Mouse (Mus musculus) bone marrow, adult 2 months (tissue): ENCODE results near the gene Vmn1r196. TPM values are rescaled to one million over a fixed set of nuclear protein-coding genes. Genes with fewer than 3 reads are reported as not detected.

Experiments
- H3K27ac ChIP-seq: fragments of 200-500 bp; 2 replicates; pipeline ENCODE4 v1.5.1; 2012; ENCODE audit warnings: low read depth, mild to moderate bottlenecking, control low read depth, inconsistent platforms, low read length; ENCODE audit not compliant: control insufficient read depth, poor library complexity, insufficient read depth
- H3K4me1 ChIP-seq: fragments of 200-500 bp; 2 replicates; pipeline ENCODE4 v1.6.1; 2011; ENCODE audit warnings: low read length; ENCODE audit not compliant: control insufficient read depth, insufficient read depth
- H3K4me3 ChIP-seq: fragments of 200-500 bp; replicated peaks from 2 replicates; pipeline ENCODE3; 2011; ENCODE audit warnings: mild to moderate bottlenecking, low read depth, low read length, control low read depth; ENCODE audit not compliant: control insufficient read depth
- CTCF ChIP-seq: fragments of 200-500 bp; IDR thresholded peaks from 2 replicates; pipeline ENCODE4 v1.5.1; 2011; ENCODE audit warnings: low read length, control low read depth; ENCODE audit not compliant: control insufficient read depth, insufficient read depth
- POLR2A ChIP-seq: fragments of 200-500 bp; IDR thresholded peaks from 2 replicates; pipeline ENCODE4 v1.6.1; 2011; ENCODE audit warnings: low read depth, mild to moderate bottlenecking, control low read depth, low read length, borderline replicate concordance; ENCODE audit not compliant: control insufficient read depth
- WGBS: fragments of 180-500 bp; shearing (Covaris S2); methylation state at CpG from one replicate; pipeline ENCODE4 v1.1.7; 2018; 5-methylcytosine and 5-hydroxymethylcytosine counted together
- polyA plus RNA-seq: library from polyadenylated mRNA; stranded (reverse); fragments of >200 nt; gene quantifications from 2 replicates; pipeline ENCODE4 v1.2.4, GENCODE M21; 2011; ENCODE audit warnings: low replicate concordance; ENCODE audit not compliant: missing spikeins, insufficient read depth, insufficient read length

Vmn1r196 gene
- polyA plus RNA-seq, 1 experiment = not detected

GRCm38 (mm10) chr13:22324289-22324688 lies 34.6 kb downstream of the Vmn1r196 start, which contains the start of gene Vmn1r197:
Gene Vmn1r197, plus strand, starts transcription at chr13:22324589.
- no peak for TF ChIP-seq CTCF
- TF ChIP-seq POLR2A = no peak
- no peak within 1 kb of the TSS for H3K4me3 ChIP-seq
- H3K27ac ChIP-seq = no peak within 1 kb of the TSS
- no peaks in the 10 kb centered on the region for H3K4me1 ChIP-seq

- Histone ChIP-seq H3K27ac (no peak overlapping the region), H3K4me1 (no peaks in the 10 kb centered on the region), H3K4me3 (no peak overlapping the region)
- 42% methylated on average over 2 of the region's 2 CpGs for WGBS
- TF ChIP-seq CTCF = no peak
- TF ChIP-seq POLR2A = no peak
Observed at GRCm38 (mm10) chr13:22333269-22333668, 43.5 kb downstream of the Vmn1r196 start.

- TF ChIP-seq CTCF (no peak), POLR2A (no peak)
- no peak overlapping the region for H3K27ac ChIP-seq
- WGBS = 86% methylated on average over 1 of the region's 1 CpGs
- no peak overlapping the region for H3K4me3 ChIP-seq
- H3K4me1 ChIP-seq = no peaks in the 10 kb centered on the region
Observed at GRCm38 (mm10) chr13:22335565-22335964, 45.8 kb downstream of the Vmn1r196 start.

Other genes starting within 250 kb of the Vmn1r196 start
- gene Hist1h4i, start 248.6 kb upstream of the Vmn1r196 start, polyA plus RNA-seq = 144 and 216 TPM in 2 replicates
- gene Hist1h2ag, start 247.0 kb upstream of the Vmn1r196 start, polyA plus RNA-seq = 11.7 and 42.0 TPM in 2 replicates
- gene Hist1h2bj, start 246.7 kb upstream of the Vmn1r196 start, polyA plus RNA-seq = 40.5 and 87.9 TPM in 2 replicates
- gene Vmn1r188, start 205.5 kb upstream of the Vmn1r196 start, polyA plus RNA-seq = not detected in 2 replicates
- gene Vmn1r189, start 184.1 kb upstream of the Vmn1r196 start, polyA plus RNA-seq = not detected in 2 replicates
- gene Vmn1r191, start 106.0 kb upstream of the Vmn1r196 start, polyA plus RNA-seq = not detected in 2 replicates
- not detected in 2 replicates for gene Vmn1r192, start 98.8 kb upstream of the Vmn1r196 start, polyA plus RNA-seq
- gene Vmn1r193, start 66.8 kb upstream of the Vmn1r196 start, polyA plus RNA-seq = 0.42 and 0.72 TPM in 2 replicates
- not detected in 2 replicates for gene Vmn1r194, start 45.7 kb upstream of the Vmn1r196 start, polyA plus RNA-seq
- gene Vmn1r195, start 19.4 kb upstream of the Vmn1r196 start, polyA plus RNA-seq = not detected in 2 replicates
- gene Vmn1r197, start 34.7 kb downstream of the Vmn1r196 start, polyA plus RNA-seq = not detected in 2 replicates
- gene Vmn1r198, start 60.4 kb downstream of the Vmn1r196 start, polyA plus RNA-seq = not detected in 2 replicates
- not detected in 2 replicates for gene Vmn1r199, start 89.9 kb downstream of the Vmn1r196 start, polyA plus RNA-seq
- not detected in 2 replicates for gene Vmn1r200, start 100.5 kb downstream of the Vmn1r196 start, polyA plus RNA-seq
- not detected in 2 replicates for gene Vmn1r201, start 182.0 kb downstream of the Vmn1r196 start, polyA plus RNA-seq
- not detected in 2 replicates for gene Vmn1r202, start 215.5 kb downstream of the Vmn1r196 start, polyA plus RNA-seq
- 0.47 TPM in 1 of 2 replicates, not detected in the other for gene Vmn1r203, start 228.2 kb downstream of the Vmn1r196 start, polyA plus RNA-seq